Mouse (Mus musculus) spleen, adult 2 months (tissue): Measurements from ENCODE around the gene Rxfp1.

ENCODE experiments used
- CTCF ChIP-seq: fragments of 200-500 bp; IDR thresholded peaks from 2 replicates; pipeline ENCODE4 v1.5.1; 2011; ENCODE audit warnings: mild to moderate bottlenecking, inconsistent platforms; ENCODE audit not compliant: insufficient read depth, insufficient read length, insufficient replicate concordance; ENCODE audit errors: extremely low read depth
- POLR2A ChIP-seq: fragments of 200-500 bp; IDR thresholded peaks from 2 replicates; pipeline ENCODE4 v1.6.1; 2011; ENCODE audit warnings: low read depth, low read length, inconsistent platforms

DNA sequence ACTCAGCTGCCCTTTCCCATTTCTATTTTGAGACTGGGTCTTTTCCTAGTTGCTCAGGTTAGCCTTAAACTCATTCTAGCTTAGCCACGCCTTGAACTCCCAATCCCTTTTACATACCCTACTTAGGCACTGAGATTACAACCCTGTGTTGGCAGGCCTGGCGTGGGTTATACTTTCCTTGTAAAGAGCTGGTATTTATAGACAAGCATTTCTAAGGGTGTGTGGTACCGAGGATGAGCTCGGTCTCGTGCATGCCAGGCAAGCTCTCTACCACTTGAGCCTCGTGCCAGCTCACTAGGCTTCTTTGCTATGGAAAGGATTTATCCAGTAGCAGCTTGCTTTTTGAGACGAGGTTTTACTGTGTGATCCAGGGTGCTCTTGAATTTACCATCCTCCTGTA lies 142.2 kb downstream of the Rxfp1 start:
- TF ChIP-seq POLR2A (no peak), CTCF (no peak)
